Mouse (Mus musculus) liver, embryonic 14.5 days (tissue): Measurements from ENCODE around the gene Upk1a. TPM values are rescaled to one million over a fixed set of nuclear protein-coding genes. Genes with fewer than 3 reads are reported as not detected.

Experiments used
- ATAC-seq: fragments of 200-750 bp; cut with Nextera tagmentation; 2 replicates; pipeline ENCODE4 v1.8.0; 2017; ENCODE audit warnings: moderate number of reproducible peaks, mild to moderate bottlenecking, moderate library complexity; ENCODE audit not compliant: insufficient read depth
- DNase-seq, 3 experiments: peaks; one replicate each; pipeline ENCODE4 v3.0.0-alpha.2; 2012 to 2013; ENCODE audit warnings: low read depth in 3 of 3, low spot score in 3 of 3
- H3K27ac ChIP-seq: fragments of 300-500 bp; sonication (generic); 2 replicates; pipeline ENCODE4 v1.5.1; 2014; ENCODE audit warnings: moderate library complexity, mild to moderate bottlenecking, control low read depth, inconsistent platforms
- H3K27me3 ChIP-seq: fragments of 300-500 bp; sonication (generic); 2 replicates; pipeline ENCODE4 v1.6.1; 2014; ENCODE audit warnings: mild to moderate bottlenecking, low read length, moderate library complexity; ENCODE audit not compliant: control insufficient read depth, insufficient read depth
- H3K36me3 ChIP-seq: fragments of 300-500 bp; sonication (generic); replicated peaks from 2 replicates; pipeline ENCODE4 v1.6.1; 2014; ENCODE audit warnings: low read depth; ENCODE audit not compliant: control insufficient read depth, insufficient read depth
- H3K4me1 ChIP-seq, 2 experiments: fragments of 200-500 bp in 1 of 2; fragments of 300-500 bp in 1 of 2; sonication (generic) in 1 of 2; replicated peaks; 2 replicates each; pipeline ENCODE4 v1.6.1; 2012 to 2014; ENCODE audit warnings: antibody characterized with exemption in 1 of 2, inconsistent platforms in 1 of 2, low read length in 1 of 2; ENCODE audit not compliant: control insufficient read depth in 2 of 2, insufficient read depth in 2 of 2
- H3K4me2 ChIP-seq: fragments of 300-500 bp; sonication (generic); 2 replicates; pipeline ENCODE4 v1.6.1; 2014; ENCODE audit warnings: low read depth, mild to moderate bottlenecking, control low read depth, moderate library complexity
- H3K4me3 ChIP-seq, 2 experiments: fragments of 200-500 bp in 1 of 2; fragments of 300-500 bp in 1 of 2; sonication (generic) in 1 of 2; 2 replicates each; pipeline ENCODE4 v1.5.1; 2012 to 2014; ENCODE audit warnings: low read depth in 2 of 2, low read length in 2 of 2, mild to moderate bottlenecking in 2 of 2, control low read depth in 1 of 2, inconsistent platforms in 1 of 2, moderate library complexity in 1 of 2; ENCODE audit not compliant: insufficient read depth in 1 of 2
- H3K9ac ChIP-seq: fragments of 300-500 bp; sonication (generic); replicated peaks from 2 replicates; pipeline ENCODE4 v1.6.1; 2014; ENCODE audit warnings: mild to moderate bottlenecking, control low read depth, moderate library complexity
- H3K9me3 ChIP-seq: fragments of 300-500 bp; sonication (generic); 2 replicates; pipeline ENCODE4 v1.6.1; 2016; ENCODE audit warnings: low read length, mixed read lengths; ENCODE audit not compliant: control insufficient read depth
- CTCF ChIP-seq: IDR thresholded peaks from 2 replicates; pipeline ENCODE4 v1.5.1; 2016; ENCODE audit warnings: antibody characterized with exemption, low read depth, control low read depth
- EP300 ChIP-seq: IDR thresholded peaks from 2 replicates; pipeline ENCODE4 v1.6.1; 2016; ENCODE audit warnings: antibody characterized with exemption, low read depth
- WGBS: fragments of 180-500 bp; shearing (Covaris S2); extraction: QIAGEN DNeasy Blood & Tissue Kit; methylation state at CpG from one replicate; pipeline ENCODE4 v1.1.7; 2014; ENCODE audit not compliant: insufficient replicate concordance; 5-methylcytosine and 5-hydroxymethylcytosine counted together
- polyA plus RNA-seq, 2 experiments: library from polyadenylated mRNA; depleted of rRNA in 1 of 2; stranded (reverse) in 1 of 2; unstranded in 1 of 2; fragments of >200 nt; fragmentation: Nextera tagmentation in 1 of 2; extraction: Ambion mirVana in 1 of 2; gene quantifications; 2 replicates each; pipeline versions ENCODE4 v1.2.1 to v1.2.3; 2012 to 2014

Upk1a gene
- polyA plus RNA-seq, 2 experiments, result 0.29 TPM; not detected in 1

- no peak for TF ChIP-seq EP300
- no peak for TF ChIP-seq CTCF
- ATAC-seq (no peak), DNase-seq (no peak)
- H3K4me3 ChIP-seq, result no peak within 1 kb of the TSS
- H3K9me3 ChIP-seq, result no peaks in the 10 kb centered on the region
- 83% methylated on average over 12 of the region's 12 CpGs for WGBS
- peak within 1 kb of the TSS; percentile 91 for H3K4me2 ChIP-seq
- H3K4me1 ChIP-seq, result peaks cover 3 to 10% of the 10 kb centered on the region in 2 experiments; a peak in 3 of 4 replicates
- no peak within 1 kb of the TSS for H3K9ac ChIP-seq
- H3K36me3 ChIP-seq, result peaks cover 19% of the 10 kb centered on the region
- no peak within 1 kb of the TSS for H3K27ac ChIP-seq
- H3K27me3 ChIP-seq, result no peaks in the 10 kb centered on the region
Observed at GRCm38 (mm10) chr7:30564970-30565571, 47.6 kb downstream of the Upk1a start, which contains the start of gene Igflr1. TSS of gene Igflr1 (plus strand) at chr7:30565427.

GRCm38 (mm10) chr7:30563906-30564280, 48.8 kb downstream of the Upk1a start:
- no peaks in the 10 kb centered on the region for H3K9me3 ChIP-seq
- H3K27ac ChIP-seq, result no peak overlapping the region; the same call in 1 of the 2 replicates
- ATAC-seq, result no peak

GRCm38 (mm10) chr7:30563117-30563905, 49.3 kb downstream of the Upk1a start, which contains the start of the genes U2af1l4, Gm49396 and Psenen:
TSS of gene U2af1l4 (plus strand) at chr7:30563301.
TSS of gene Gm49396 (plus strand) at chr7:30563344.
TSS of gene Psenen (minus strand) at chr7:30563627.
- H3K4me3 ChIP-seq, result peak within 1 kb of the TSS; percentile 67 to 99
- peak; percentile 82 for ATAC-seq
- WGBS, result under 1% methylated on average over 45 of the region's 45 CpGs

More at GRCm38 (mm10) chr7:30563906-30564280, 48.8 kb downstream of the Upk1a start:
- WGBS, result 22% methylated on average over 6 of the region's 6 CpGs
- Histone ChIP-seq H3K27me3 (no peaks in the 10 kb centered on the region), H3K4me2 (peak overlapping the region; percentile 91), H3K4me3 (peak overlapping the region; percentile 67 to 94), H3K36me3 (peaks cover 7% of the 10 kb centered on the region), H3K4me1 (peaks cover 5 to 10% of the 10 kb centered on the region in 2 experiments; a peak in 3 of 4 replicates), H3K9ac (peak overlapping the region; percentile 4)
- no peak for TF ChIP-seq CTCF
- TF ChIP-seq EP300, result no peak
- peak in 1 of 3 experiments; percentile 22 for DNase-seq

GRCm38 (mm10) chr7:30562526-30563116, 50.0 kb downstream of the Upk1a start:
- ATAC-seq (no peak), DNase-seq (peak in 1 of 3 experiments; percentile 19)
- Histone ChIP-seq H3K4me3 (peak overlapping the region; percentile 67 to 99), H3K27ac (peak overlapping the region; percentile 69), H3K9me3 (no peaks in the 10 kb centered on the region), H3K4me1 (peaks cover 12 to 17% of the 10 kb centered on the region in 2 experiments), H3K36me3 (0 out of 2 replicates have a peak, but pooled peaks cover 2% of the 10 kb centered on the region), H3K27me3 (no peaks in the 10 kb centered on the region), H3K4me2 (peak overlapping the region; percentile 91), H3K9ac (peak overlapping the region; percentile 77)
- WGBS, result 0% methylated on average over 27 of the region's 27 CpGs
- TF ChIP-seq EP300 (no peak), CTCF (no peak)

More at GRCm38 (mm10) chr7:30563117-30563905, 49.3 kb downstream of the Upk1a start, which contains the start of the genes U2af1l4, Gm49396 and Psenen:
- TF ChIP-seq CTCF (peak; percentile 34; the same call in 1 of the 2 replicates), EP300 (no peak)
- Histone ChIP-seq H3K9ac (peak within 1 kb of the TSS; percentile 77), H3K27me3 (no peaks in the 10 kb centered on the region), H3K4me2 (peak within 1 kb of the TSS; percentile 91), H3K27ac (peak within 1 kb of the TSS; percentile 73), H3K9me3 (no peaks in the 10 kb centered on the region), H3K4me1 (peaks cover 10 to 15% of the 10 kb centered on the region in 2 experiments), H3K36me3 (peaks cover 2% of the 10 kb centered on the region)
- peak; percentile 96 to 97 (median 97) for DNase-seq
